8 mouse cellular contexts compared by ENCODE assay signal in genomic region chr4:84675974-84676315, GRCm38 (mm10). TPM values are rescaled to one million over a fixed set of nuclear protein-coding genes. Genes with fewer than 3 reads are reported as not detected.
DNase-seq lines count a peak whose midpoint lies in the region; ATAC-seq and TF ChIP-seq lines count a peak whose summit lies in the region.

No protein-coding gene starts in this region.

- no peaks in the 10 kb centered on the region; the same call in 1 of the 2 replicates for H3K4me1 ChIP-seq in kidney, postnatal 0 days (replicated peaks; ENCODE audit: insufficient read depth, low read length)
- peaks cover 16% of the 10 kb centered on the region for H3K4me1 ChIP-seq in embryonic facial prominence, embryonic 13.5 days
- no peaks in the 10 kb centered on the region; the same call in 1 of the 2 replicates for H3K4me1 ChIP-seq in intestine, embryonic 16.5 days (ENCODE audit: control insufficient read depth, insufficient read depth, low read length)
- H3K4me1 ChIP-seq in midbrain, postnatal 0 days (ENCODE audit: insufficient read depth, low read length) = peaks cover 5% of the 10 kb centered on the region; the same call in 1 of the 2 replicates

- TF ChIP-seq CTCF in kidney, postnatal 0 days (IDR thresholded peaks at IDR 0.05; ENCODE audit: low read depth) = no peak
- no peak for TF ChIP-seq CTCF in midbrain, postnatal 0 days (IDR thresholded peaks at IDR 0.05)

- DNase-seq in kidney, postnatal 0 days (ENCODE audit: low spot score) = no peak
- no peak for DNase-seq in kidney, postnatal 10 days
- DNase-seq in midbrain, postnatal 0 days (ENCODE audit: low spot score) = no peak
- DNase-seq in adipocyte (ENCODE audit: low spot score) = no peak
- no peak for DNase-seq in gastrocnemius, adult 18-20 months (ENCODE audit: low spot score)

- H3K9ac ChIP-seq in kidney, postnatal 0 days (ENCODE audit: low read depth, low read length) = peak overlapping the region; percentile 47
- H3K9ac ChIP-seq in embryonic facial prominence, embryonic 13.5 days = peak overlapping the region; percentile 93
- H3K9ac ChIP-seq in intestine, embryonic 16.5 days (ENCODE audit: low read depth, low read length) = peak overlapping the region; percentile 80
- H3K9ac ChIP-seq in midbrain, postnatal 0 days (replicated peaks; ENCODE audit: low read length, poor library complexity, severe bottlenecking) = no peak overlapping the region

- peak overlapping the region; percentile 67 for H3K4me3 ChIP-seq in kidney, postnatal 0 days (replicated peaks; ENCODE audit: low read depth, low read length)
- peak overlapping the region; percentile 76 for H3K4me3 ChIP-seq in embryonic facial prominence, embryonic 13.5 days
- H3K4me3 ChIP-seq in intestine, embryonic 16.5 days (ENCODE audit: low read length) = peak overlapping the region; percentile 72
- H3K4me3 ChIP-seq in midbrain, postnatal 0 days (ENCODE audit: low read depth, low read length) = peak overlapping the region; percentile 63

- H3K27me3 ChIP-seq in kidney, postnatal 0 days (ENCODE audit: insufficient read depth, low read length) = peaks cover 6% of the 10 kb centered on the region; the same call in 1 of the 2 replicates
- 0 out of 2 replicates have a peak, but pooled peaks cover 3% of the 10 kb centered on the region for H3K27me3 ChIP-seq in embryonic facial prominence, embryonic 13.5 days
- peaks cover 3% of the 10 kb centered on the region; the same call in 1 of the 2 replicates for H3K27me3 ChIP-seq in intestine, embryonic 16.5 days (replicated peaks; ENCODE audit: control insufficient read depth, insufficient read depth, low read length)
- H3K27me3 ChIP-seq in midbrain, postnatal 0 days (ENCODE audit: insufficient read depth, low read length) = peaks cover 26% of the 10 kb centered on the region

- H3K27ac ChIP-seq in kidney, postnatal 0 days = peak overlapping the region; percentile 33
- peak overlapping the region; percentile 95 for H3K27ac ChIP-seq in embryonic facial prominence, embryonic 13.5 days
- peak overlapping the region; percentile 91 for H3K27ac ChIP-seq in intestine, embryonic 16.5 days (ENCODE audit: low read length)
- no peak overlapping the region; the same call in 1 of the 2 replicates for H3K27ac ChIP-seq in midbrain, postnatal 0 days (ENCODE audit: low read depth, low read length)

- whole genome bisulfite sequencing in kidney, postnatal 0 days = under 1% methylated on average over 19 of the region's 19 CpGs
- WGBS in embryonic facial prominence, embryonic 13.5 days = under 1% methylated on average over 19 of the region's 19 CpGs
- WGBS in intestine, embryonic 16.5 days = under 1% methylated on average over 19 of the region's 19 CpGs
- 2% methylated on average over 19 of the region's 19 CpGs for WGBS in midbrain, postnatal 0 days

- no peak for ATAC-seq in kidney, postnatal 0 days (replicated peaks; ENCODE audit: low FRiP score, low read depth)
- 0 out of 2 replicates have a peak, but pooled peaks have one; percentile 20 for ATAC-seq in embryonic facial prominence, embryonic 13.5 days (ENCODE audit: insufficient number of reproducible peaks, insufficient read depth, low FRiP score, low TSS enrichment, low read depth)
- ATAC-seq in intestine, embryonic 16.5 days = 0 out of 2 replicates have a peak, but pooled peaks have one; percentile 6
- ATAC-seq in midbrain, postnatal 0 days (ENCODE audit: low FRiP score) = no peak
- no peak for ATAC-seq in erythroblast, adult 5-6 weeks (replicated peaks; ENCODE audit: low FRiP score, poor library complexity, severe bottlenecking)

- peak overlapping the region; percentile 99 for H3K4me2 ChIP-seq in kidney, postnatal 0 days (ENCODE audit: low read length)
- H3K4me2 ChIP-seq in embryonic facial prominence, embryonic 13.5 days = peak overlapping the region; percentile 86
- H3K4me2 ChIP-seq in intestine, embryonic 16.5 days (ENCODE audit: low read depth, low read length) = peak overlapping the region; percentile 92
- peak overlapping the region; percentile 95 for H3K4me2 ChIP-seq in midbrain, postnatal 0 days (ENCODE audit: low read depth, low read length, poor library complexity, severe bottlenecking)

- no peaks in the 10 kb centered on the region for H3K36me3 ChIP-seq in kidney, postnatal 0 days (ENCODE audit: insufficient read depth, low read length)
- no peaks in the 10 kb centered on the region for H3K36me3 ChIP-seq in embryonic facial prominence, embryonic 13.5 days
- H3K36me3 ChIP-seq in intestine, embryonic 16.5 days (ENCODE audit: control insufficient read depth, insufficient read depth, low read length) = no peaks in the 10 kb centered on the region
- no peaks in the 10 kb centered on the region for H3K36me3 ChIP-seq in midbrain, postnatal 0 days (ENCODE audit: insufficient read depth, low read length)

- H3K9me3 ChIP-seq in kidney, postnatal 0 days (replicated peaks; ENCODE audit: low read length) = no peaks in the 10 kb centered on the region
- H3K9me3 ChIP-seq in embryonic facial prominence, embryonic 13.5 days = no peaks in the 10 kb centered on the region
- no peaks in the 10 kb centered on the region for H3K9me3 ChIP-seq in intestine, embryonic 16.5 days (ENCODE audit: control insufficient read depth, low read length)
- H3K9me3 ChIP-seq in midbrain, postnatal 0 days (ENCODE audit: low read length) = no peaks in the 10 kb centered on the region

RNA-seq across cellular contexts. Expression of gene Bnc2, which starts 0.9 kb away (rescaled TPM):
- 4.4 and 4.8 TPM in 2 replicates for polyA plus RNA-seq in kidney, postnatal 0 days (2015; fragmentation: Nextera tagmentation; extraction: Ambion mirVana)
- polyA plus RNA-seq in embryonic facial prominence, embryonic 13.5 days (2015; fragmentation: Nextera tagmentation; extraction: Ambion mirVana) = 28.8 and 33.8 TPM in 2 replicates
- polyA plus RNA-seq in intestine, embryonic 16.5 days (2015; fragmentation: Nextera tagmentation; extraction: Ambion mirVana) = 8.9 and 10.4 TPM in 2 replicates
- 27.5 and 28.8 TPM in 2 replicates for total RNA-seq in midbrain, postnatal 0 days (2014; rRNA removed)
- polyA plus RNA-seq in midbrain, postnatal 0 days (2015; fragmentation: Nextera tagmentation; extraction: Ambion mirVana) = 14.1 and 18.8 TPM in 2 replicates
- not detected in 2 replicates for total RNA-seq in erythroblast, adult 5-6 weeks (2015; ENCODE audit: low replicate concordance)
- not detected in 2 replicates for total RNA-seq in erythroblast, adult 5-6 weeks (2017; ENCODE audit: low replicate concordance)
- total RNA-seq in gastrocnemius, adult 18-20 months (2021) = 10 to 100 TPM in 1 of 2 experiments, 1 to 10 TPM in 1; 8.5 to 15.1 TPM

Comparison
In these comparisons a context has a peak if more than half of its experiments do, and no peak if none do; other contexts are left out.
1. ATAC-seq: peak in embryonic facial prominence, embryonic 13.5 days (single experiment) and intestine, embryonic 16.5 days (single experiment); none in kidney, postnatal 0 days (single experiment), midbrain, postnatal 0 days (single experiment) and erythroblast, adult 5-6 weeks (single experiment).
2. Peak in every context shown above with its lines, with median percentiles within 50 percentile points of each other: H3K4me2 ChIP-seq and H3K4me3 ChIP-seq.